Mouse (Mus musculus): ENCODE results near the gene Vmn2r103.

Gene Vmn2r103

GRCm38 (mm10) chr17:19773063-19773462 lies at the start of gene Vmn2r103:
Vmn2r103 (plus strand) TSS chr17:19773363.
- DNase-seq: no peak

GRCm38 (mm10) chr17:19778994-19779393 lies 5.8 kb downstream of the Vmn2r103 start:
- DNase-seq: no peak

- DNase-seq: no peak
Observed at GRCm38 (mm10) chr17:19789248-19789647, 16.1 kb downstream of the Vmn2r103 start.

Data from spleen, adult 18-20 months (tissue).